Comparison of ENCODE assay signal across 8 mouse cellular contexts in the genomic region with DNA sequence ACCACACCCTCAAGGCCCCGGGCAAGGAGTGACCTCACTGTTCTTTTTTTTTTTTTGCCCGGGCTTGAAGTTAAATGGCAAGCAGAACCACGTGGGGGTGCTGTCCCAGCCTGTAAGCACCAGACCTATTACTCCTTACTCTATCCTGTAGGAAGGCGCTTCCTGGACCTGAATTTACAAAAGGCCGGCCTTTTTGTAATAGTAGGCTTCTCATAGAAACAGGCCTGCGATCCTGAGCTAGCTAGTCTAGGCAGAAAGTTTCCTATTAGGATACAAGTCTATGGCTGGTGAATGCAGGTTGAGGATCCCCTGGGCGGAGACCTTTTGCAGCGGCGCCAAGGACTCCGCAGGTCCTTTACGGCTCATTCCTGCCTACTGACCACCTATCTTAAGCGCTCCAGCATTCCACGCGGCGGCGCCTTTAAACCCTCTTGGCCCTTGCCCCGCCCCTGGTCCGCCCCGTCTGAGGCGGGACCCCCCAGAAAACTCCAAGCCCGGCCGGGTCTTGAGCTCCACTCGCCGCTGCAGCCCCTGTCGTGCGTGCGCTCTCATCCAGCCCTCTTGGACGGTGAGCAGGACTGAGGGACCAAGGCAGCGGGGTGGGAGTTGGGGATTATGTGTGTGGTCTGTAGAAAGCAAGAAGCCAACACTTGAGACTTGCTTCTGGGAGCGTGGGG. TPM values are rescaled to one million over a fixed set of nuclear protein-coding genes. Genes with fewer than 3 reads are reported as not detected.
DNase-seq lines count a peak whose midpoint lies in the region; ATAC-seq and TF ChIP-seq lines count a peak whose summit lies in the region.

Tagln2 (plus strand) TSS at position 283 of the 677 bp plus-strand sequence.

- ATAC-seq in embryonic facial prominence, embryonic 12.5 days (ENCODE audit: insufficient number of reproducible peaks, insufficient read depth, low FRiP score, low TSS enrichment): peak; percentile 44
- peak; percentile 83 for ATAC-seq in kidney, embryonic 14.5 days (ENCODE audit: low FRiP score, low TSS enrichment)
- ATAC-seq in lung, postnatal 0 days: peak; percentile 67

- H3K27ac ChIP-seq in embryonic facial prominence, embryonic 12.5 days: 0 out of 2 replicates have a peak within 1 kb of the TSS, but pooled peaks have one; percentile 26
- H3K27ac ChIP-seq in heart, embryonic 10.5 days: peak within 1 kb of the TSS; percentile 92
- H3K27ac ChIP-seq in kidney, embryonic 14.5 days (ENCODE audit: low read depth, low read length): peak within 1 kb of the TSS; percentile 91
- H3K27ac ChIP-seq in lung, postnatal 0 days (ENCODE audit: low read length): peak within 1 kb of the TSS; percentile 98

- peak within 1 kb of the TSS; percentile 37 for H3K4me3 ChIP-seq in embryonic facial prominence, embryonic 12.5 days
- H3K4me3 ChIP-seq in heart, embryonic 10.5 days: peak within 1 kb of the TSS; percentile 79
- H3K4me3 ChIP-seq in kidney, embryonic 14.5 days (ENCODE audit: low read length): peak within 1 kb of the TSS; percentile 69
- peak within 1 kb of the TSS; percentile 94 for H3K4me3 ChIP-seq in lung, postnatal 0 days (ENCODE audit: low read depth, low read length)

- peak; percentile 51 for TF ChIP-seq CTCF in lung, postnatal 0 days (IDR thresholded peaks at IDR 0.05)

- DNase-seq in right cerebral cortex, postnatal 4 days: peak; percentile 58
- DNase-seq in right cerebral cortex, postnatal 36 days (ENCODE audit: low spot score in 2 of 2): no peak
- DNase-seq in heart, embryonic 10.5 days (ENCODE audit: low spot score): peak; percentile 95
- peak; percentile 96 for DNase-seq in lung, postnatal 0 days (ENCODE audit: low spot score)
- DNase-seq in ovary, adult 18-20 months (ENCODE audit: low spot score): peak; percentile 75
- peak; percentile 89 for DNase-seq in urinary bladder, postnatal 25 days (ENCODE audit: low spot score)

- WGBS in embryonic facial prominence, embryonic 12.5 days: 1% methylated on average over 30 of the region's 30 CpGs
- 1% methylated on average over 30 of the region's 30 CpGs for WGBS in heart, embryonic 10.5 days
- 1% methylated on average over 30 of the region's 30 CpGs for WGBS in kidney, embryonic 14.5 days
- 2% methylated on average over 30 of the region's 30 CpGs for WGBS in lung, postnatal 0 days

- TF ChIP-seq EP300 in lung, postnatal 0 days (IDR thresholded peaks at IDR 0.05): no peak

- H3K9me3 ChIP-seq in embryonic facial prominence, embryonic 12.5 days: no peaks in the 10 kb centered on the region
- H3K9me3 ChIP-seq in heart, embryonic 10.5 days: no peaks in the 10 kb centered on the region
- no peaks in the 10 kb centered on the region for H3K9me3 ChIP-seq in kidney, embryonic 14.5 days (ENCODE audit: control insufficient read depth, low read length)
- H3K9me3 ChIP-seq in lung, postnatal 0 days (ENCODE audit: low read length): no peaks in the 10 kb centered on the region

- peaks cover 45% of the 10 kb centered on the region for H3K4me1 ChIP-seq in embryonic facial prominence, embryonic 12.5 days
- H3K4me1 ChIP-seq in heart, embryonic 10.5 days: peaks cover 71% of the 10 kb centered on the region
- H3K4me1 ChIP-seq in kidney, embryonic 14.5 days (ENCODE audit: control insufficient read depth, insufficient read depth, low read length): peaks cover 38% of the 10 kb centered on the region
- H3K4me1 ChIP-seq in lung, postnatal 0 days (ENCODE audit: insufficient read depth, low read depth, low read length): peaks cover 21% of the 10 kb centered on the region

- peak within 1 kb of the TSS; percentile 71 for H3K4me2 ChIP-seq in embryonic facial prominence, embryonic 12.5 days (replicated peaks)
- H3K4me2 ChIP-seq in kidney, embryonic 14.5 days (replicated peaks; ENCODE audit: low read depth, low read length): peak within 1 kb of the TSS; percentile 78
- H3K4me2 ChIP-seq in lung, postnatal 0 days (replicated peaks; ENCODE audit: low read depth, low read length): peak within 1 kb of the TSS; percentile 63

- peaks cover 14% of the 10 kb centered on the region for H3K27me3 ChIP-seq in embryonic facial prominence, embryonic 12.5 days
- peaks cover 19% of the 10 kb centered on the region for H3K27me3 ChIP-seq in heart, embryonic 10.5 days (ENCODE audit: insufficient read depth, poor library complexity, severe bottlenecking)
- no peaks in the 10 kb centered on the region; the same call in 1 of the 2 replicates for H3K27me3 ChIP-seq in kidney, embryonic 14.5 days (ENCODE audit: control insufficient read depth, insufficient read depth, low read length)
- no peaks in the 10 kb centered on the region for H3K27me3 ChIP-seq in lung, postnatal 0 days (replicated peaks; ENCODE audit: insufficient read depth, low read length)

- H3K9ac ChIP-seq in embryonic facial prominence, embryonic 12.5 days: peak within 1 kb of the TSS; percentile 50
- peak within 1 kb of the TSS; percentile 71 for H3K9ac ChIP-seq in kidney, embryonic 14.5 days (ENCODE audit: low read depth, low read length)
- peak within 1 kb of the TSS; percentile 90 for H3K9ac ChIP-seq in lung, postnatal 0 days (replicated peaks; ENCODE audit: low read depth)

- H3K36me3 ChIP-seq in embryonic facial prominence, embryonic 12.5 days: peaks cover 35% of the 10 kb centered on the region
- peaks cover 31% of the 10 kb centered on the region for H3K36me3 ChIP-seq in heart, embryonic 10.5 days
- peaks cover 38% of the 10 kb centered on the region for H3K36me3 ChIP-seq in kidney, embryonic 14.5 days (ENCODE audit: control insufficient read depth, insufficient read depth, low read length)
- peaks cover 2% of the 10 kb centered on the region; the same call in 1 of the 2 replicates for H3K36me3 ChIP-seq in lung, postnatal 0 days (ENCODE audit: insufficient read depth, low read length)

RNA-seq across cellular contexts. Expression of gene Tagln2, which starts in this region (rescaled TPM):
- 80.2 and 80.4 TPM in 2 replicates for polyA plus RNA-seq in embryonic facial prominence, embryonic 12.5 days (2016; fragmentation: Nextera tagmentation; extraction: Ambion mirVana)
- 276 and 315 TPM in 2 replicates for polyA plus RNA-seq in heart, embryonic 10.5 days (2016; fragmentation: Nextera tagmentation; extraction: Ambion mirVana)
- polyA plus RNA-seq in kidney, embryonic 14.5 days (2014; fragmentation: Nextera tagmentation; extraction: Ambion mirVana): 81.0 and 139 TPM in 2 replicates
- 739 and 823 TPM in 2 replicates for polyA plus RNA-seq in lung, postnatal 0 days (2015; fragmentation: Nextera tagmentation; extraction: Ambion mirVana)

Comparison
In these comparisons a context has a peak if more than half of its experiments do, and no peak if none do; other contexts are left out.
1. DNase-seq: peak in right cerebral cortex, postnatal 4 days (single experiment), heart, embryonic 10.5 days (single experiment), lung, postnatal 0 days (single experiment), ovary, adult 18-20 months (single experiment) and urinary bladder, postnatal 25 days (single experiment); none in right cerebral cortex, postnatal 36 days (0 of 2).
2. H3K27ac ChIP-seq: peak in every context shown above with its lines; median percentile 98 in lung, postnatal 0 days; 92 in heart, embryonic 10.5 days; 91 in kidney, embryonic 14.5 days; 26 in embryonic facial prominence, embryonic 12.5 days.
3. H3K4me3 ChIP-seq: peak in every context shown above with its lines; median percentile 94 in lung, postnatal 0 days; 79 in heart, embryonic 10.5 days; 69 in kidney, embryonic 14.5 days; 37 in embryonic facial prominence, embryonic 12.5 days.
4. Peak in every context shown above with its lines, with median percentiles within 50 percentile points of each other: ATAC-seq, H3K4me2 ChIP-seq and H3K9ac ChIP-seq.